Mouse (Mus musculus): ENCODE results near the gene Ugt1a9. TPM values are rescaled to one million over a fixed set of nuclear protein-coding genes. Genes with fewer than 3 reads are reported as not detected.

Ugt1a9 gene
- total and polyA plus RNA-seq, 3 experiments: not detected

DNA sequence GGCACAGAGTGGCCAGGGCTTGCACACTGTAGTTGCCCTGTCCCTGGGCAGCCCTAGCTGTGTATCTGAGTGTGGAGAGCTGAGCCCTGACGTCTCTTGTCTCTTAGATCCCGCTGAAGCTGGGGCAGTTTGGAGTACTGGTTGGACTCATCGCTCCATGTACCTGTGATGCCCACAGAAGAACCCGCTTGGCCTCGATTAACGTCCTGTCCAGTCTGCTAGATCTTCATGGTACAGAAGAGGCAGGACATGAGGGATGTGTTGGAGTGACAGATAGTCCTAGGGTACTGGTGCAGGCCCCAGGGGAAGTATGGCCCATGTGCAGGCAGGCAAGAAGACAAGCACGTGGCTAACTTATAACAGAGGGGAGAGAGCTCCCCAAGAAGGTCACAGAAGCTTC is 179.0 kb downstream of the Ugt1a9 start:
- no peak overlapping the region for H3K9ac ChIP-seq (ENCODE audit: low read depth, low read length)
- H3K4me3 ChIP-seq: no peak overlapping the region
- intact Hi-C loops (cut with DNase I): no loop called here
- H3K36me3 ChIP-seq (ENCODE audit: control insufficient read depth, insufficient read depth, low read length): no peaks in the 10 kb centered on the region
- H3K27me3 ChIP-seq (ENCODE audit: control insufficient read depth, insufficient read depth, low read length): no peaks in the 10 kb centered on the region
- H3K79me2 ChIP-seq (replicated peaks; ENCODE audit: control insufficient read depth, insufficient read depth, low read length): no peaks in the 10 kb centered on the region
- 70% methylated on average over 7 of the region's 7 CpGs for WGBS
- no peak for TF ChIP-seq EP300 (IDR thresholded peaks at IDR 0.05; ENCODE audit: insufficient read depth, low read depth, low read length)
- no peak for TF ChIP-seq CTCF (IDR thresholded peaks at IDR 0.05)
- no peak for TF ChIP-seq POLR2A (IDR thresholded peaks at IDR 0.05; ENCODE audit: insufficient read depth, low read depth, low read length)
- no peak for DNase-seq
- no peaks in the 10 kb centered on the region for H3K4me1 ChIP-seq (ENCODE audit: control insufficient read depth, insufficient read depth, low read length)
- H3K27ac ChIP-seq: no peak overlapping the region

GRCm38 (mm10) chr1:88250023-88250422 is 179.4 kb downstream of the Ugt1a9 start:
- H3K27ac ChIP-seq: no peak overlapping the region
- no peak for DNase-seq
- intact Hi-C loops (cut with DNase I): no loop called here
- TF ChIP-seq CTCF (IDR thresholded peaks at IDR 0.05) (no peak), EP300 (IDR thresholded peaks at IDR 0.05; ENCODE audit: insufficient read depth, low read depth, low read length) (no peak), POLR2A (IDR thresholded peaks at IDR 0.05; ENCODE audit: insufficient read depth, low read depth, low read length) (no peak)
- no peaks in the 10 kb centered on the region for H3K4me1 ChIP-seq (ENCODE audit: control insufficient read depth, insufficient read depth, low read length)
- WGBS: 71% methylated on average over 5 of the region's 5 CpGs
- no peaks in the 10 kb centered on the region for H3K79me2 ChIP-seq (replicated peaks; ENCODE audit: control insufficient read depth, insufficient read depth, low read length)
- H3K9ac ChIP-seq (ENCODE audit: low read depth, low read length): no peak overlapping the region
- H3K27me3 ChIP-seq (ENCODE audit: control insufficient read depth, insufficient read depth, low read length): no peaks in the 10 kb centered on the region
- no peaks in the 10 kb centered on the region for H3K36me3 ChIP-seq (ENCODE audit: control insufficient read depth, insufficient read depth, low read length)
- H3K4me3 ChIP-seq: no peak overlapping the region

DNA sequence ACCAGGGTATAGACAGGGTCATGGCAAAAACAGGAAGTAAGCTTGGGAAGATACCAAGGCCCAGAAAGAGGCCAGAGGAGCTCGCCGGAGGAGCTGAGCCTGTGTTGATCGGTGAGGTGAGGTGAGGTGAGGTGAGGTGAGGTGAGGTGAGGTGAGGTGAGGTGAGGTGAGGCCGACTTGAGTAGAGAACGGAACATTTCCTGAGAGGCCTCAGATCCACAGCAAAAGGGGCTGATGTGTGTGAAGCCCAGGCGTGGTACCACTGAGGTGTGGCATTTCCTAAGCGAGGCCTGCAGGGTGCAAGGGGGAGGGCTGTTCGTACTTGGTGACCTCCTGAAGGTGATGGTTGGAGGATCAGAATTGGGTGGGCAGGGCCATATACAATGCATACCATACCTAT is 182.5 kb downstream of the Ugt1a9 start:
- WGBS: 66% methylated on average over 8 of the region's 8 CpGs
- intact Hi-C loops (cut with DNase I): no loop called here
- H3K27ac ChIP-seq: no peak overlapping the region

GRCm38 (mm10) chr1:88253540-88253939 is 182.9 kb downstream of the Ugt1a9 start:
- Histone ChIP-seq H3K27ac (no peak overlapping the region), H3K79me2 (replicated peaks; ENCODE audit: control insufficient read depth, insufficient read depth, low read length) (no peaks in the 10 kb centered on the region), H3K4me1 (ENCODE audit: control insufficient read depth, insufficient read depth, low read length) (no peaks in the 10 kb centered on the region), H3K27me3 (ENCODE audit: control insufficient read depth, insufficient read depth, low read length) (no peaks in the 10 kb centered on the region), H3K4me3 (no peak overlapping the region), H3K9ac (ENCODE audit: low read depth, low read length) (no peak overlapping the region), H3K36me3 (ENCODE audit: control insufficient read depth, insufficient read depth, low read length) (no peaks in the 10 kb centered on the region)
- TF ChIP-seq EP300 (IDR thresholded peaks at IDR 0.05; ENCODE audit: insufficient read depth, low read depth, low read length) (no peak), CTCF (IDR thresholded peaks at IDR 0.05) (no peak), POLR2A (IDR thresholded peaks at IDR 0.05; ENCODE audit: insufficient read depth, low read depth, low read length) (no peak)
- 60% methylated on average over 6 of the region's 6 CpGs for WGBS
- intact Hi-C loops (cut with DNase I): no loop called here
- DNase-seq: no peak

More for the DNA sequence above, 182.5 kb downstream of the Ugt1a9 start:
- Histone ChIP-seq H3K4me1 (ENCODE audit: control insufficient read depth, insufficient read depth, low read length) (no peaks in the 10 kb centered on the region), H3K27me3 (ENCODE audit: control insufficient read depth, insufficient read depth, low read length) (no peaks in the 10 kb centered on the region), H3K79me2 (replicated peaks; ENCODE audit: control insufficient read depth, insufficient read depth, low read length) (no peaks in the 10 kb centered on the region), H3K36me3 (ENCODE audit: control insufficient read depth, insufficient read depth, low read length) (no peaks in the 10 kb centered on the region), H3K4me3 (no peak overlapping the region), H3K9ac (ENCODE audit: low read depth, low read length) (no peak overlapping the region)
- DNase-seq: no peak
- TF ChIP-seq POLR2A (IDR thresholded peaks at IDR 0.05; ENCODE audit: insufficient read depth, low read depth, low read length) (no peak), EP300 (IDR thresholded peaks at IDR 0.05; ENCODE audit: insufficient read depth, low read depth, low read length) (no peak), CTCF (IDR thresholded peaks at IDR 0.05) (no peak)

DNA sequence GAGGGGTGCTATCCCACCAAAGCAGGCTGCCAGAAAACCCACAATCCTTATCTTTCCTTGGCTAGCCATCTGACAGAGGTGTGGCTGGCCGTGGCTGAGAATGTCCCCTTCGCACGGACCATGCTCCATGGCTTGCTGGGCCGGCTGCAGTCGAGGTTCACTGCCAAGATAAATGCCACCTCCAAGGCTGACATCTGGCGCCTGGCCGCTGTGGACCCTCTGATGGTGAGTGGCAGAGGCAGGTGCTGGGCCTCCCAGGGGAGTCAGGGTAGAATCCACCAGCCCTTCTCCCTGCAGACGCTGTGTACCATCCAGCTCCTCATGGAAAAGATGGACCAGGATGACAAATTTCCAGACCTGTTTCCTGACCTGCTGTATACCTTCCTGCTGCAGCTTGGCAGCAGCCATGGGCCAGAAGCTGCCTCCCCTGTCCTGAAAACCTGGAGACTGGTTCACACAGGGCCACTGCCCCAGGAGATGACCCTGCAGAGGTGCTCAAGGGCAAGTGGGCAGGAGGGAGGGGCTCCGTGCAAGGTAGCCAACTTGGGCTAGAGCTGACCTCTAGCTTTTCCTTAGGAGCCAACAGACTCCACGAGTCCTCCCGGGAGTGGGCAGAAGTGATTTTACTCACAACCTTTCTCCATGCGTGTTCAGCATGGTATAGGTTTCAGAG is 184.3 kb downstream of the Ugt1a9 start:
- no peaks in the 10 kb centered on the region for H3K36me3 ChIP-seq (ENCODE audit: control insufficient read depth, insufficient read depth, low read length)
- WGBS: 80% methylated on average over 12 of the region's 12 CpGs
- intact Hi-C loops (cut with DNase I): no loop called here
- no peak overlapping the region for H3K9ac ChIP-seq (ENCODE audit: low read depth, low read length)
- peaks cover 3% of the 10 kb centered on the region for H3K4me1 ChIP-seq (ENCODE audit: control insufficient read depth, insufficient read depth, low read length)
- no peak overlapping the region for H3K27ac ChIP-seq
- H3K4me3 ChIP-seq: no peak overlapping the region
- DNase-seq: no peak
- no peaks in the 10 kb centered on the region for H3K79me2 ChIP-seq (replicated peaks; ENCODE audit: control insufficient read depth, insufficient read depth, low read length)
- TF ChIP-seq POLR2A (IDR thresholded peaks at IDR 0.05; ENCODE audit: insufficient read depth, low read depth, low read length): no peak
- TF ChIP-seq CTCF (IDR thresholded peaks at IDR 0.05): no peak
- TF ChIP-seq EP300 (IDR thresholded peaks at IDR 0.05; ENCODE audit: insufficient read depth, low read depth, low read length): no peak
- no peaks in the 10 kb centered on the region for H3K27me3 ChIP-seq (ENCODE audit: control insufficient read depth, insufficient read depth, low read length)

DNA sequence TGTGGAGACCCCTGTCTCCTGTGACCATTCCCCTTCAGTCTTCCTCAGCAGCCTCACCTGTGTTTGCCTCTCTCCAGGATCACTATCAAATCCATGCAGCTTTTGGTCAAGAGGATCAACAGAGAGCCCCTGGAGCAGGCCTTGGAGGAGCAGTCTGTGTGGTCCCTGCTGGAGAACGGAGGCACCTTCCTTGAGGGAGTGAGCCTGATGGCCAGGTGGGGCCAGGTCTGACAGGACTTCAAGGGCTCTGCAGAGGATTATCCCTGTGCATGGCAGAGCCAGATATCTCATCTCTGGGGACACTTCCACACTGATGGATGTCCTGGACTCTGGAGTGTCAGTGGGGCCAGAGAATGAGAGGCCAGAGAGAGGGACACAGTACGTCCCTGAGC is 184.9 kb downstream of the Ugt1a9 start:
- Histone ChIP-seq H3K9ac (ENCODE audit: low read depth, low read length) (no peak overlapping the region), H3K4me3 (no peak overlapping the region), H3K36me3 (ENCODE audit: control insufficient read depth, insufficient read depth, low read length) (no peaks in the 10 kb centered on the region), H3K79me2 (replicated peaks; ENCODE audit: control insufficient read depth, insufficient read depth, low read length) (no peaks in the 10 kb centered on the region), H3K27ac (no peak overlapping the region), H3K4me1 (ENCODE audit: control insufficient read depth, insufficient read depth, low read length) (peaks cover 3% of the 10 kb centered on the region), H3K27me3 (ENCODE audit: control insufficient read depth, insufficient read depth, low read length) (no peaks in the 10 kb centered on the region)
- DNase-seq: no peak
- intact Hi-C loops (cut with DNase I): no loop called here
- 52% methylated on average over 2 of the region's 2 CpGs for WGBS
- no peak for TF ChIP-seq EP300 (IDR thresholded peaks at IDR 0.05; ENCODE audit: insufficient read depth, low read depth, low read length)
- no peak for TF ChIP-seq POLR2A (IDR thresholded peaks at IDR 0.05; ENCODE audit: insufficient read depth, low read depth, low read length)
- no peak for TF ChIP-seq CTCF (IDR thresholded peaks at IDR 0.05)
